Mouse (Mus musculus) ZHBTc4 (cell line): Measurements from ENCODE around the gene Foxk1.

Experiments used
- DNase-seq: peaks from one replicate; pipeline ENCODE4 v3.0.0-alpha.2; 2011; ENCODE audit warnings: low read depth, low spot score

The Foxk1 gene

DNA sequence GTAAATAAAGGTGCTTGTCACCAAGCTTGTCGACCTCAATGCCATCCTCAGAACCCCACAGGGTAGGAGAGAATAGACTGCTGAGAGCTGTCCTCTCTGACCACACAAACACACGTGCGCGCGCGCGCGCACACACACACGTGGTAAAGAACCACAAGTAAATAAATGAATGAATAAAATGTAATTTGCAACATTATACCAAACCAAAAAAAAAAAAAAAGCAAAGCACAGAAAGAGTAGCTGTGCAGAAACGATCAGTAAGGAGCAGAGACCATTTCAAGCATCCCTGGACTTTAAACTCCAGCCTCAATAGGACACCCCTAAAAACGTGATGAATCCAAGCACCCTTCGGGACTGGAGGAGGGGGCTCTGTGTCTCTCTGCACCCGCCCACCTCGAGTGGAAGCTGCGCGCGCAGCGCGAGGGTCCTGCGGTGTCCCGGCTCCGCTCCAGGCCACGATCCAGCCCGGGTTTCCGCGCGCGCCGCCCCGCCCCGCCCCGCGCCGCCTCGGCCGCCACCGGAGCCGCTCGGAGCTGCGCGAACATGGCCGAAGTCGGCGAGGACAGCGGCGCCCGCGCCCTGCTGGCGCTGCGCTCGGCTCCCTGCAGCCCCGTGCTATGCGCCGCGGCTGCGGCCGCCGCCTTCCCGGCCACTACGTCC is at the start of gene Foxk1:
Foxk1 (plus strand) TSS at position 517 of the 660 bp plus-strand sequence.
- DNase-seq: peak; percentile 89

DNA sequence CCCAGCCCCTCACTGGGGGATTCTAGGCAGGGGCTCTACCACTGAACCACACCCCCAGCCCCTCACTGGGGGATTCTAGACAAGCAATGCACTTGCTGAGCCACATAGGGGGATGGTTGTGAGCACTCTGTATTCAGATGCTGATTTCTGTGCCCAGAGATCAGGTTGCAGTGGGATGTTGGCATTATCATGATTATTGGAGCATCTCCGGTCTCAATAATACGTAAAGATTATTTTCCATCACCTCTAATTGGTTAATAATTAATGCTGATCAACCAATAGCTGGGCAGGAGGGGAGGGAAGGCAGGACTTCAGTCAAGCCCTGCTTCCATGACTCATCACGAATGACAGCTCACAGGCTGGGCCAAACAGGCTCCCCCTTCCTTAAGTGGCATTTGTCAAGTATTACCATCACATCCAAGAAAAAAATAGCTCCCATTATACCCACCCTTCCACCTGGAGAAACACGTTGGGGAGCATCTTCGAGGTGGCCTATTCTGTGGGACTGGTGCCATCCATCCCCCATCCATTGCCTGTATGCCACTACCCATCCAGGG is 48.9 kb upstream of the Foxk1 start:
- DNase-seq: peak; percentile 49

DNA sequence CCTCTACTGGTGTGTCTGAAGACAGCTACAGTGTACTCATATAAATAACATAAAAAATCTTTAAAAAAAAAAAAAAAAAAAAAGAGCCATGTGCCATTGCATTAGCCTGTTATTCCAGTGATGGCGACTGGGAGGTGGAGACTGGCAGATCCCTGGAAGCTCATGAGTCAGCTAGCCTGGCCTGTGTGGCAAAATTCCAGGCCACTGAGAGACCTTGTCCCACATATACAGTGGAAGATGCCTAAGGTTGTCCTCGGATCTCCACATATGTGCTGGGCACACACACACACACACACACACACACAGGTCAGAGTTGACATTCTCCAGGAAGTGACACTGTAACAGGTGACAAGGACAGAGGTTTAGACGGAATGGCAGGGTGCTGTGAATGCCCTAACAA is 46.2 kb upstream of the Foxk1 start:
- DNase-seq: no peak

DNA sequence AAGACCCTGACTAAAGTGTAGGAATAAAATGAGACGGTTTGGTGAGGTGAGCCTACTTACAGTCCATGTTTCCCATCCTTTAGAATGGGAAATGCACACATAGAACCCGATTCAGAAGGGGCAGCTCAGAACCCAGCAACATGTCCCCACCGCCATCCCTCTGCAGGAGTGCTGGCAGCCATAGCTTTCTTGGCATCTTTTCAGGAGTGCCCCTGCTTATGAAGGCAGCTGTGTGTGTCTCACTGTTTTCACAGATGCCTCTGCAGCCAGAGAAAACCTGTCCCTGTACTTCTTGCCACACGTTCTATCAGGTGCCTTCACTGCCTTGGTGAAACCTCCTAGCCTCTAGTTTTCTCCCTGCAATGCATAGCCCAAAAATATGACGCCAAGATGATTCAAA is 40.1 kb upstream of the Foxk1 start:
- DNase-seq: no peak

DNA sequence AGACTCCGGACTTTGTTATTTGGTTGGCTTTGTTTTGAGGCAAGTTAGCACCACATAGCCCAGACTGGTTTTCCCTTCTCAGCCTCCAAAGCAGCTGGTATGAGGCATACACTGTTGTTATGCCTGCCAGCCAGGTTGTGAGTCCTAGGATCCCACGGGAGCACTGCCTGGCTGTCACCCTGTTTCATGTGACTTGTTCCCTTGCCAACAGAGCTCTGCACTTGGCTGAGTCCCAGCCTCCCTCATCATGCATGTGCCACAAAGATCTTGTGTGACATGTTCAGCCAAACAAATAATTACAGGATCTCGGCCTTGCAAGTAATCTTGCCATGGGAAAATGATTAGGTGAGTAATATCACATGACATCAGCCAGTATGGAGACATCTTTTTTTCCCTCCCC is 38.4 kb upstream of the Foxk1 start:
- no peak for DNase-seq

DNA sequence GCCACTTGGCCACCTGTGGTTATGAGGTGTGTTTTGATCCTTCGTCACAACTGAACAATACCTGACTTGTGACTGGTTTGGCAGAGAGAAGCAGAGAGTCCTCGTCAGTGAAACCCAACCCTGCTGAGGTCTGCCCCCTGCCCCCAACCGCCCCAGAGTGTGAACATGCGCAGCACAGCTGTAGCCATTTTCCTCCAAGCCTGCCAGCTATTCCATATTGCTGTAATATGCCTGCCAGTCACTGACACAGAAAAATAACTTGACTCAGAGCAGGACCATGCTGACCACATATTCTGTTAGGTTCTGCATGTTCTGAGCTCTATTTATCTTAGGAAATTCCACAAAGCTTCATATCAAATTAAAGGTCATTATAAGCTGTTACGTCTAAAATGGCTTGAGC is 37.2 kb upstream of the Foxk1 start:
- DNase-seq: no peak

DNA sequence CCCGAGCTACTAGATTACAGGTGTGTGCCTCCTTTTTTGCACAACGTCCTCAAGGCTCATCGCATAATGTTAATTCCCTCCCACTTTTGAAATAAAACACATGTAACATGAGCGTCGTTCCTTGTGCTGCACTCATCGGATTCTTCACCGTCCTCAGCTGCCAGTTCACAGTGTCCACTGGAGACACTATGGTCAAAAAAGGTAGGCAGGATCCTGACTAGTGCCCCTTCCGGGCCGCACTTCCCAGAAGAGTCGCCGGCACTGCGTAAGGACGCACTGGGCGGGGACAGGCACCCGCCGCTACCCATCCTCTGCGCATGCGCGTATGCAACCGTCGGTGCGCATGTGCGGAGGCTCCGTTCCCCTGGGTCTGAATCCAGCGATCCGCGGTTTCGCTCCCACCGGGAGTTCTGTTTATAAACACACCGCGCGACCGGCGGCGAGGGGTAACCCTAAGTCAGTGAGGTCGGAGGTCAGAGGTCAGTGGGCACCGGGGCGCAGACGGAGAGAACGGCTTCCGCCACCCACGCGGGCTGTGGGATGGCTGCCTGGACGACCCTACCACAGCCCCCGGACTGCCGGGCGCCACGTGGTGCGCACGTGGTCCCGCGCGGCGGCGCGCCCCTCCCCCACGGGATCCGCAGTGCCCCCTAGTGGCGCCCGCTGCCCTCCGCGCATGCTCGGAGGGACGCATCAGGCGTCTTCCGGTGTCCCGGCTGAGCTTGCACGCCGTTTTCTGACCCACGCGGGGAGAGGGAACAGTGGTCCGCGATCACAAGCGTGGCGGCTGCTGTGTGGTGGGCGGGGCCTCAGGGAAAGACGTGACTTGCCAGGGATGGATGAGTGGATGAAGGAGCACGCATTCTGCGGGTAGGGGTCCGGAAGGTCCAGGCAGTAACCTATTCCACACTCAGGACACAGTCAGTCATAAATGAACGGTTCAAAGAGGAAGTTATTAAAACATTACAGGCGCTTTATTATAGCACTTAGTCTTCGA is 33.9 kb upstream of the Foxk1 start:
- peak; percentile 96 for DNase-seq

DNA sequence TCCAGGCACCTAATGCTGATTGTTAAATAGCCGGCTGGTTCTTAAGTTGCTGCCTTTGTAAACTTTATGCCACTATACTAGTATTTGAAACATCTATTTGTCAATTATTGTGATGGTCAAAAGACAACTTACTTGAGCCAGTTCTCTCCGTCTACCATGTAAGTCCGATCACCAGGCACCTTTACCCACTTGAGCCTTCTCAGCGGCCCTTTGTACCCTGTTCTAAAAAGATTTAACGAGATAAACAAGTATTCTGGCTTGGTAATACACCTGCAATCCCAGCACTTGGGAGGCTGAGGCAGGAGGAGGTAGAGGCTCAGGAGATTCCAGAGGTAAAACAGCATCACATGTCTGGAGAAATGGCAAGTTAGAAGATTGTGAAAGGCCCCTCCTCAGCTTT is 33.2 kb upstream of the Foxk1 start:
- DNase-seq: no peak

DNA sequence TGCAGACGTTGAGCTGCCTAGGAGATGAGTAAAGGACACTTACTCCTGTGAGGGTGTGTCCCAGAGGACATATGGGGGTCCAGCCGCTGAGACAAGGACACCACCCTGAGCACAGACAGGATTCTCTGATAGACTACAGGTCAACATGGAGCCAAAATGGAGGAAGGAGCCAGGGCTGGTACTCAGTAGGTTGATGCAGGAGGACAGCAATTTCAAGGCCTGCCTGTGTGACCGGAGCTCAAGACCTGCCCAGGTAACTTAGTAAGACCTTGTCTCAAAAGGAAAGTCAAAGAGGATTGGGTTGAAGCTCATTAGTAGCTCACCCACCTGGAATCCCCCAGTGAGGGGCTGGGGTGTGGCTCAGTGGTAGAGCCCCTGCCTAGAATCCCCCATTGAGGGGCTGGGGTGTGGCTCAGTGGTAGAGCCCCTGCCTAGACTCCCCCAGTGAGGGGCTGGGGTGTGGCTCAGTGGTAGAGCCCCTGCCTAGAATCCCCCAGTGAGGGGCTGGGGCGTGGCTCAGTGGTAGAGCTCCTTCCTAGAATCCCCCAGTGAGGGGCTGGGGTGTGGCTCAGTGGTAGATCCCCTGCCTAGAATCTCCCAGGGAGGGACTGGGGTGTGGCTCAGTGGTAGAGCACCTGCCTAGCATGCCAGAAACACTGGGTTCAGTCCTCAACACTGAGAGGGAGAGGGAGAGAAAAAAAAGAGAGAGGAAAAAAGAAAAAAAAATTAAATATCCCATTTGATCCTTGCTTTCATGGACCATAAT is 30.7 kb upstream of the Foxk1 start:
- no peak for DNase-seq

DNA sequence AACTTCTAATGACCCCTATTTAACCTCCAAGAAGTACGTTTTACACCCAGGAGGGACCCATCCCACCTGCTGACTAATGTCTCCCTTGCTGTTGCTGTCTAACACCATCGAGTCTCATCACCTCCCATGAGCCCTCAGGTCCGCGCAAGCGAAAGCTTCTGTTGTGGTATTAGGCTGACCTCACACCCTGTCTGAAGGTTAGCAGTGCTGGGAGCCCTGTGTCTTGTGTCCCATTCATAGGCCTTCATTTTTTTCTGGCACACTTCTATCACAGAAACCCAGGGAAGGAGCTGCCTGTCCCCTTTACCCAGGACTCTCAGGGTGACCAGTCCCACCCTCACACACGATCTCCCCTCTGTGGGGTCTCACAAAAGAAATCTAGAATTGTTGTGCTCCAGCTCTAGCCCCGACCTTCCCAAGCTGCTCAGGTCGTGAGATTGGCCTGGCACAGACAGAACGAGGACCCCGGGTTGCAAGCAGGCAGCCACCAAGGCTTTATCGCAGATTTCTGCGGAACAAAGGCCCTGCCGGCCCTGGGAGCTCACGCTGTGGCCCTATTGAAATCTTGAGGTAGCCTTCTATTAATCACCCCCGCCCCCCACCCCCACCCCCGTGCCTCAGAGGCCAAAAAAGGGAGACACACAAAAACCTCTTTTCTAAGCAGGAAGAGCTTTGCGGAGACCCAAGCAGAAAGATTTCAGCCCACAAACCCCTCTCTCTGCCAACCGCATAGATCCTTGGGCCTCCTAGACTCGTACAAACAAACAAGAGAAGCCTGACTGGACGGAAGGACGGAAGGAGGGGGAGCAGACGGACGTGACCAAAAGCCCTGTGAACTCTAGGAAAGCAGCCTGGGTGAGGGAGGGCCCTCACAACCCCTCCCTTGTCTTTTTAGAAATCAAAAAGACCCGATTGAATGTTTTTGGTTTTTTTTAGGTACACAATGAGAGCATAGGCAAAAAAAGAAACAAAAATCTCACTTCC is 29.8 kb upstream of the Foxk1 start:
- DNase-seq: peak; percentile 52

DNA sequence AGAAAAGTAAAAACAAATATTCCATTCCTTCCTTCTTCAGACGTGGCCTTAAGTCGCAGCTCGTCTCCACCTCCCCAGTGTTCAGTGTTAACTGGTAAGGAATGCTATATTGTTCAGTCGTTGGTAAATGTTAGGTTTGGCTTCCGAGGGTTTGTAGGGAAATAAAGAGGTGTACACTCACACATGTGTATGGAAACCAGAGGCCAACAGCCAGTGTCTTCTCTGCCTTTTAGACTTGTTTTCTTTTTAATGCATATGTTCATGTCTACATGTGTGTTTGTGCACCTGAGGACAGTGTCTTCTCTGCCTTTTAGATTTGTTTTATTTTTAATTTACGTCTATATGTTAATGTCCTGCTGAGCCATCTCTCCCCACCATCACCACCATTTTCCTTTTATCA is 29.1 kb upstream of the Foxk1 start:
- no peak for DNase-seq

DNA sequence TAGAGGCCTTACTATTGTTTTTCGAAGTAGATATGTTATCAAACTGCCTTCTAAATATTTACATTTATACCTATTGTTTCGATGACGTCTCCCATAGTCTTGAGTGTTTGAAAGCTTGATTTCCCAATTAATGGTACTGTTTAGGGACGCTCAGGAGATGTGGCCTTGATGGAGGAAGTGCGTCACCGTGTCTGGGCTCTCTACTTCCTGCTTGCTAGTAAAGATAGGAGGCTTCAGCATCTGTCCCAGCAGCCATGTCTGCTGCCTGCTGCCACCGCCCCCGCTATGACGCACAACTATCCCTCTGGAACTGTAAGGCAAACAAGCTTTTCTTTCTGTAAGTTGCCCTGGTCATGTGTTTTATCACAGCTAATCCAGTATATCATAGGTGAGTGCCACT is 27.0 kb upstream of the Foxk1 start:
- DNase-seq: no peak

DNA sequence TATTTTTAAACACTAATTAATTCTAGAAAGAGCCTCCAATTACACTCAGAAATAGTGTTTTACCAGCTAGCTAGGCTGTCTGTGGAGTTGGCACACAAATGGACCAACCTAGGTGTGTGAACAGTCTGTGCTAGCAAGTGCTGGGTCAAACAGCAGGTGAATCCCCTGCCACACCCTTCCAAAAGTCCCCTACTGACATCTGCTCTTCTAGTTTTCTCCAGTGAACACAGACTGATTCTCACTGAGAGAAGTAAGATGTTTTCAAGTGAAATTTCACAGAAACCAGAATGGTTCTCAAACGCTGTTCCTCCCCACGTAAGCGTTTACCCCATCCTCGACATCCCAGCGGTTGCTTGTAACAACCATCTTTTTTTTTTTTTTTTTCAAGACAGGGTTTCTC is 25.7 kb upstream of the Foxk1 start:
- no peak for DNase-seq

DNA sequence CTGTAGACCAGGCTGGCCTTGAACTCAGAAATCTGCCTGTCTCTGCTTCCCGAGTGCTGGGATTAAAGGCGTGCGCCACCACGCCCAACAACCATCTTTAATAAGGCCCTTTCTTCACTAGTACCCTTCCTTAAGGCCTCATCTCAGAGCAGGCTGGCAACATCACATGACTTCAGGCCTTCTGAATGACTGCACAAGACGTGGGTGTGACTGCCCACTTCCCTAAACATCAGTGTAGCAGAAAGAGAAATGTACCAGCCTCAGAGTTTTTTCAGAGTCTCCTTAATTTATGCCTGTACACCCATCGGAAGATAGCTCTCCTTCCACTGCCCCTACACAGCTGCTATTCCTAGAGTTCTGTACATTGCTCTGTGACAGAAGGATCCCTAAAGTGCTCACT is 25.2 kb upstream of the Foxk1 start:
- DNase-seq: no peak

DNA sequence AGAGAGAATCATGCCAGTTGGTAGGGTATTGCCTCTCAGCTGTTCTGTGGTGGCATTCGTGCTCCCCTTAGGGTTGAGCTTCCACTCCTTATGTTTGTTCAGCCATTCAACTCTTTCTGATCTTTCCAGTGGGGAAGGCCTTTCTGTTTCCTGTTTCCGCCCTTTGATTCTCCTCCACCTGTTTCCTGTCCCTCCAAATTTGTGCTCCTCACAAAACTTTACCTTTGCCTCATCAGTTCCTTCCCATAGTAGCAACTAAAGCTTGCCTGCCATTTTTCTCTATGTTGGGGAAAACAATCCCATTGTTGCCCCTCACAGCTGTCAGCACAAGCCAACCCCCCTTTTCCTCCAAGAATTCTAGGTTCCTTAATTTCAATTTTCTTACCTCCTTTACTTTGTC is 23.2 kb upstream of the Foxk1 start:
- no peak for DNase-seq

DNA sequence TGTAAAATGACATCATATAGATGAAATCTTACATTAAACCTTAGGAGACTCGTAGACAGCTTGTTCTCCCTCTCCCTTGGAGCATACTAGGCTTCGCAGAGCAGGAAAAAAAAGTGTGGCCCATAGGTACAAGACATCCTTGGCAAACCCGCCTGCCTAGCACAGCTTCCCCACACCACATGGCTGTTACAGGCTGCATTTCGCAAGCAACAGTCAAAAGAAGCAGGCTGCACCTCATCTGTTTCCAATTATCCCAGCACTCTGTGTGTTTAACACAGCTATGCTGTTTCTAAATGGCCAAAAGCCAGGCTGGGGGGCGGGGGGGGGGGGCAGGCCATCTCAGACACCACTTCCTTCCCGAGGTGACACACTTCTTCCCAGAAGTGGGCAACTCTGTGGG is 20.8 kb upstream of the Foxk1 start:
- DNase-seq: no peak

DNA sequence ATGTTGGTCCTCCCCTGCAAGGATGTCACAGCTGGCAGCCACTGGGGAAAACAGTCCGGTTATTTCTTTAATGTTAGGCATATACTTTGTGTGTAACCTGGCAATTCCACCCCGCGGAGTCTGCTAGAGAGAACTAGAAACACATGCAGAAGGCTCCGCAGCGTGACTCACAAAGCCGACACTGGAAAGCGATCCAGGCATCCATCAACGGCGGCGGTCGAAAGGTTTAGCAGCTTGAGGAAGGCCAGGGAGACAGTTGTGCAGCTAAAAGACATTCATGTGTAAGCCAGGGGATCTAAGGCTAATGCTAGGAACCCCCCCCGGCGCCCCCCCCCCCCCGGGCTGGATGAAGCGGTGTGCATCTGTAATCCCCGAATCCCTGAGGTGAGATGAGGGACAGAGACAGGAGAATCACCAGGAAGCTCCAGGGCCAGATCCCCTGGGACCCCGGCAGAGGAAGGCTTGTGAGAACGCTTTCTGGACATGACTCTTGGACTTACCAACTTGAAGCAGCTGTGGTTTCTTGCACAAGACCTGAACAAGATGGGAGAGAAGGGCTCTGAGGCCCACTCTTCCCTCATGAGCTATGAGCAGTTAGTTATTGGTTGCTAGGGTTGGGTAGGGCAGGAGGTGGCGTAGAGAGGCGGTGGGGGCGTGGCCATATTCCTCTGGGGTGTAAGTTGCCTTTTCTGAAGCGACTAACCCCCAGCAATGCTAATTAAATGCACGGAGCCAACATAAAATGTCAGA is 16.2 kb upstream of the Foxk1 start:
- DNase-seq: no peak

DNA sequence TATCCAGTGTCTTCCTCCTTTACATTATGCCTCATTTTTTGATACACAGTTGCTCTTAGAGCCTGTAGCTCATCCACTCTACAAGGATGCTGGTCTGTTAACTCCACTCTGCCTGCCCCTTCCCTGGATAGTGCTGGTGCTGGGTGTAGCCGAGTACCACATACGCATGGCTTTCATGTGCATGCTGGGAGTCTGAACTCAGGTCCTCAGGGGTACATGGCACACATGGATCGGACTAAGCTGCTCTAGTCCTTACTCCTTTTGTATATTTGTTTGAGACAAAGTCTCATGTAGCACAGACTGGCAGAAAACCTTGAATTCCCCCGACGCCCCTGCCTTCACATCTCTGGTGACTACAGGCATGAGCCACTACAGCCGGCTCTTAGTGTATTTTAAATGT is 15.0 kb upstream of the Foxk1 start:
- no peak for DNase-seq

DNA sequence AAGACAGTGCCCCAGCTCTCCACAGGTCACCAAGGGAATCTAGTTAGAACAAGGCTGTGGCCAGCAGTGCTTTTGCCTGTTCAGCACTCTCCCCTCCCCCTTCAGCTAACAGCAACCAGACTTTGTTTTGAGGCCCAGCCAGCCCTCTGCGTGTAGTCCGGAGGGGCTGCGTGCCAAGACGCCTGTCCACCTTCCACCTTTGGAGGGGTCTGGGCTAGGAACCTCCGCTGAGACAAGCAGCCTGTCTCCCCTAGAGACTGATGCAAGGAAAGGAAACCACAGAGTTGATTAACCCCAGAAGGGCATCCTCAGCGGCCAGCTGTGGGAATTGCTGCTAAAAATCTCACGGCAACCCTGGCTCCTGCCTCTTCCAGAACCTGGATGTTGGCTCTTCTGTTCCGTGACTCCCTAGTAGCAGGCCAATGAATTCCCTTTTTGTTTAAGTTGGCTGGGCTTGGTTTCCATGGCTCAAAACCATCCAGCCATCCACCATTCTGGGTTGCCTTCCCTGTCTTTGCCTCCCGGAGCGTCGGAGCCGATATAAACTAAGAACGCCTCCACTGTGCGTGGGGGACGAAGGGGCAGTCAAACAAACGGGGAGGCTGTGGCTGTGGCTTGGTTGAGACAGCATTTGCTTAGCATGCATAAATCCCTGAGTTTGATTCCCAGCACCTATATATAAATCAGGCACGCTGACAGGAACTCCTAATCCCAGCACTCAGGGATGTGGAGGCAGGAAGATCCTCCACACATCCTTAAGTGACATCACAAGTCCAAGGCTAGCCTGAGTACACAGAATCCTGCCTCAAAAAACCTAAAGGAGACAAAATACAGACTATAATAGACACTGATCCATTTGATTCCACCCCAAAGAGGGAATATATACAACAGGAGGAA is 14.3 kb upstream of the Foxk1 start:
- no peak for DNase-seq
